Mouse (Mus musculus) spleen, postnatal 10 days (tissue): ENCODE measurements at regions not wholly inside any gene's neighbourhood (a gene's known extent, or its start where the extent isn't known, plus 50 kb on each side); places are given as distances from the start of the nearest gene placed in this dataset.
"Not testable (repeated sequence)": the region's sequence is repeated elsewhere in the genome, so short reads cannot be mapped to it uniquely, and the experiment has no call there.

Experiments
- DNase-seq, 2 experiments: peaks; one replicate each; pipeline ENCODE4 v3.0.0; 2021 to 2022; ENCODE audit warnings: low spot score in 2 of 2

DNA sequence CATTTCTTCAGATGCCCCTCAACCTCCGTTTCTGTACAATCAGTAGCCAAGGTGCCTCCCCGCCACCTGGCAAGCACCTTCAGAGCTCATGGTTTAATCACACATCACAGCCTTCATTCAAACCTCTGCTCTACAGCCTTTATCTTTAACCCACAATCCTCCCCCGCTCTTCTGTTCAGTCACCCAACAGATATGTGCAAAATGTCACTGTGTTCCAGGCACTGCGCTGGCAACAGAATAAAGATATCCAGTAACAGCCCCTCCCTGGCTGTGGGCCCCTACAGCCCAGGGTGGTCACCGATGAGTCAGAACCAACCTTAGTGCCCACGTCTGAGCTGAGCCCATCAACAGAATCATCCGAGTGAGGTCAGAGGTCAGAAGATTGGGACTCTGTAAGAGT, 54.3 kb upstream of the Ddr1 start:
- DNase-seq, result peak in 1 of 2 experiments; percentile 34

DNA sequence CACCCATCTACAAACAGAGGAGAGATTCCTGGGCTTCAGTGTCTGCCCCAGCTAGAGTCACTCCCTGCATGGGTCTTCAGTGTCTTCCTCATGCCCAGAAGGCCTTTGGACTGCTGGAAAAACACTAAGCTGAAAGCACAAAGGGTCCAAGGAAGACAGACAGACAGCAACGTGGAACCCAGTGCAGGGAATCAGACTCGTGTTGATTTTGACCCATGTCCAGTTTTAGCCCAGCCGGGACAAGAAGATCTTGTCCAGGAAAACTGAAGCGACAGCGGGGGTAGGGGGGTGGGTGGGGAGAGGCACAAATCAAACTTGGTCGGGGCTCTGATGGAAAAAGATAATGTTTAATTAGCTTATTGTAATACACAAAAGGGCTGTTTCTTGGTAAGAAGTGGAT, 55.3 kb upstream of the Ddr1 start:
- DNase-seq, result no peak

DNA sequence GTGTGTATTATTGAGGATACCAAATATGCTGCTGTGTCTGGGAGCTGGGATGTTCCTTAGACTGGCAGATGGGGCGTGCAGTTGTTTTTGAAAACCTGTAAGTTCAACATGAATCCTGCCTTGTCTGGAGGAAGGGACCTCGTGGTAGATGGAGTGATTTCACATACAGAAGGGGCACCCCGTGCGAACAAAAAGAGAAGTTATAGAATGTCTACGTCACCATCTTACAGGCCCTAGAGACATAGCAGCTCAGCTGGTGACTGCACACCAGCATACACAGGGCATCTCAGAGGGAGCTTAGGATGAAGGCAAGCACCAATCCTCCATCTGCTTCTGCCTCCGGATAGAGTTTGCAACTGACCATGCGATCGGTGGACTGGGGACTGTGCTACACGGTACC, 58.2 kb upstream of the Ddr1 start:
- DNase-seq, result no peak

DNA sequence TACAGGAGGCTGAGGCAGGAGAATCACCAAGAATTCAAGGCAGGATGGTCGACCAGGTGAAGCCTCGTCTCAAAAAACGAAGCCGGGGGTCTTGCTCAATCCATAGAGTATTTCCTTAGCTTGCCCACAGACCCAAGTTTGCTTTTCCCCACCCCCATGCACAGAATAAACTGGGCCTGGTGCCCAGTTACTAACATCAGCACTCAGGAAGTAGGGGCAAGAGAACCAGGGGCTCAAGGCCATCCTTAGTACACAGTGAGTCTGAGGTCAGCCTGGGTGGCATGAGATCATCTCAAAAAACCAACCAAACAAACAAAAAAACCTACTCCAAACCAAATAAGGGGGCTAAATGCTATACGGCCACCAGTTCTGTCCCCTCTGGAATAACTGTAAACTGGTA, 58.4 kb upstream of the Ier3 start:
- no peak for DNase-seq

DNA sequence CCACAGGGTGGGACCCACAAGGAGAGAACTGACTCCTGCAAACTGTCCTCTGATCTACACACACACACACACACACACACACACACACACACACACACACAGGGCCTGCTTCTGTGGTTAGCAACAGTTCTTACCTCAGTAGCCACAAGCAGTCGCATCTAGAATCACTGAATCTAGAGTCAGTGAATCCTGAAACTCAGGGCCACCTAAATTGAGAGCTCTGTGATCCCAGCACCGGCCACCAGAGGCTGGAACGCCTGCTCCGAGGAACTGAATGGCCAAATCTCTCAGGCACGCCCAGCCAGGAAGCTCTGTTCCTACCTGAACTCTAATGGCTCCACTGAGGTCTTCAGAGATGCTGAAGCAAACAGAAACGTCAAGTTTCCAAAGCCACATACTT, 57.6 kb upstream of the Ier3 start:
- DNase-seq, result peak; percentile 34 to 82

DNA sequence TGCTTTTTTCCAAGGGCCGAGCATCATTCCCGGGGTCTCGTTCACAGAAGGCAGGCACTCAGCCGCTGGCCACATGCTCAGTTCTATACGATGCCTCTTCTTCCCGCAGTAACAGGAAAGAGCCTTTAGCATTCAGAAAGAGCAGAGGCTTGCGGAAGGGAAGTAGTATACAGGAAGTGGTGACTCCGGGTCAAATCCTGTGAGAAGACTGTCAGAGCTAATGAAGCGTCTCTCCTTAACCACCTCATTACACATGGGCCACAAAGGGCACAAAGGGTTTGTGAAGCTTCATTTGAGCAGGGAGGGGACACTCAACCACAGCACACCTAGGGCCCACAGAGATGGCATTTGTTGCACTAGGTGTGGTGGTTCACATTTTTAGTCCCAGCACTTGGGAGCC, 55.1 kb upstream of the Ier3 start:
- DNase-seq, result no peak

DNA sequence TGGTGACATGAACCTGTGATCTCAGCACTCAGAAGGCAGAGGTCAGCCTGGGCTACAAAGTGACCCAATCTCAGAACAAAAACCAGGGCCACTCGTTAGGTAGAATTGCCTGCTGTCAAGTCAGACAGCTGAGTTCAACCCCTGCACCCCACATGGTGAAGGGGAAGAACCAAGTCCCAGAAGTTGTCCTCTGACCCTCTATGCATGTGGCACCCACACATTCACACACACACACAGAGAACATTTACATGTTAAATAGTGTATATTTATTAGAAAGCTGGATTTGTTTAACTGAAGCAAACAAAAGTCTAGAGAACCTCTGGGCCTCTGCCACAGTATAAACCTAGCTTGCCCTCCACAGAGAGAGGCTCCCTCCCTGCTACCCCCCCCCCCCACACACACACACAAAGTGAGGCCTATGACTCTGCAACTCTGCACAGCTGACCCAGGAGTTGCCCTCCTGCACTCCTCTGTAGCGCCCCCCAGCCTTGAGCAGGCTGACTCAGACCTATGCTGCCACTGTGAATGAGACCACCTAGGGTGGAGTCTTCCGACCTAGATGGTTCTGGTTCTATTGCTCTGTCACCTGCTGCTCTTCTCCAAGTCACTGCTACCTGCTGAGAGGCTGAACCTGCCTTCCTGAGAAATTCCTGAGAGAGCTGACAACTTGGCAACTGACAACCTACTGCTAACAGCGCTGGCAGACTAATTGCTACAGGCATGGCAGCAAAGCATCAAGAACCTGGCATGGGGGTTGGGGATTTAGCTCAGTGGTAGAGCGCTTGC, 52.1 kb upstream of the Ier3 start:
- DNase-seq, result no peak

DNA sequence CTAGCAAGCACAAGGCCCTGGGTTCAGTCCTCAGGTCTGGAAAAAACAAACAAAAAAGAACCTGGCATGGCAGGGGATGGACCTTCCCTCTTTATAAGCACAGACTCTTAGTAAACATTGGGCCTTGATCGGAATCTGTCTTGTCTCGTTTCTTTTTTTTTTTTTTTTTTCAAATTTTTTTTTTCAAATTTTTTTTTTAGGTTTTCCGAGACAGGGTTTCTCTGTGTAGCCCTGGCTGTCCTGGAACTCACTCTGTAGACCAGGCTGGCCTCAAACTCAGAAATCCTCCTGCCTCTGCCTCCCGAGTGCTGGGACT, 51.6 kb upstream of the Ier3 start:
- not testable (repeated sequence) for DNase-seq

DNA sequence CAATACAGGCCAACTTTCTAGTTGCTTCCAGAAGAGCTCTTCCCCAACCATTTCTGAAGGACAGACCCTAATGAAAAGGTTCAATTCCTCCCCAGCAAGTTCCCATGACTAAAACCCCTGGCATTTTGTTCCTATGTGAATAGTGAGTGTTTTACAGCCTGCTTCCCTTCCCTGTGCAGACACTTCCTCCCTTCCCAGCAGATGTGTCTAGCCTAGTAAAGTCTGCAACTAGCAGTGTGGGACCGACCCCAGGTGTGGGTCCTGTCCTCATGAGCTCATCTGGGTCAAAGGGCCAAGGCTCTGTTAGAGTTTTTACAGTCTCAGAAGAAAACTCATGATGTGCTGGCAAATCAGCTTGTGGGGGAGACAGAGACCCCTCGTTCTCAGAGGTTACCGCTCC, 50.9 kb upstream of the Ier3 start:
- DNase-seq, result no peak

DNA sequence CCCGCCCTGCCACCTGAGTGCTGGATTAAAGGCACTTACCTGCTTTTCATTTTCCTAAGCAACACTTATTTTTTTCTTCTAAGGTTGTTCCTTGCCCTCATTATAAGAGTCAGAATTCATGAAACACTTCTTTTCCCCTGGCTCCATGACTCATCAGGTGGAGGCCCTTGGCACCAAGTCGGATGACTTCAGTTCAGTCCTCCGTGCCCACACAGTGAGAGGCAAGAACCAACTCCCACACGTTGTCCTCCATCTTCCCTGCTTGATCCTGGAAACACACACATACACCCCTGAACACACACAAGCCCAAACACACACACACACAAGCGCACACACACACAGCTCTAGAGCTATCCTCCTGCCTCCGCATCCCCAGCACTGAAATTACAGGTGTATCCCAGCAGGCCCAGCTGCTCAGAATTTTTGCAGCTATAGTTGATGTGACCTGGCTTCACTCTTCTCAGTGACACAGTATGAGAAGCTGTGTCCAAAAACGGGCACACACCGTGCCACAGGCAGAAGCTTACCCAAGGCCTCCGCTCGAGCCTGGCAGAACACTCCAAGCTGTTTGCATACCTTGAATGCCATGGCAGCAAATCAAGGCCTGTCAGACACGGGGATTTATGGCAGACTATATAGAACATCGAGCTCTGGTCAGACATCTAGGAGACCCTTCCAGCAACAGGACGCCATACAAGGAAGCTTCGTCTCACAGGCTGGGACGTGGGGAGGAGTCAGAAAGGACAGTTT, 49.7 kb upstream of the Ier3 start:
- no peak for DNase-seq
